Mouse (Mus musculus): ENCODE data around the gene Cenpt.

DNA sequence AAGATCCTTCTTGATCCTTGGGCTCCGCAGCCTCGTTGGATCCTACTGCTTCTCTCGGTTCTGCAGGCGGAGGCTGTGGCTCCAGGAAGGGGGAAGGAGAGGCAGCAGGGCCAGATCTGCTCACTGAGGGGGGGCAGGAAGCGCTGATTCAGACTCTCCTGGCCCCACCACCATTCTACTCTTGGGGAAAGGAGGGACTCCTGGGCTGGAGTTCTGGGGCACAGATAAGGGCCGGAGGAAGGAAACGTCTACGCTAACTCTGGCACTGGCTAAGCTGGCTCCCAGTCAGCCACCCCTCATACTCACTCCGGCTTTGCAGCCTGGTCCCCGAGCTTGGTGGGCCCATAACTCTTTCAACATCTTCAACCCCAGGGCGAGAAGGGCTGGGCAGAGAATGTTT lies 6.4 kb downstream of the Cenpt start:
- TF ChIP-seq POLR2A (IDR thresholded peaks at IDR 0.05; ENCODE audit: insufficient read depth, low read depth, low read length) (no peak), CTCF (IDR thresholded peaks at IDR 0.05; ENCODE audit: insufficient read depth, low read depth, low read length) (no peak)
